Mouse (Mus musculus) CD4-positive, CD25-positive, alpha-beta regulatory T cell, adult 2 months (primary cell): ENCODE data around the gene Slc23a3.

Experiments
- DNase-seq: peaks from one replicate; pipeline ENCODE4 v3.0.0-alpha.2; 2012; ENCODE audit warnings: low read depth, low spot score

The Slc23a3 gene

GRCm38 (mm10) chr1:75133421-75134207 is at the start of gene Slc23a3:
TSS of gene Slc23a3 (minus strand) at chr1:75133890.
- no peak for DNase-seq

DNA sequence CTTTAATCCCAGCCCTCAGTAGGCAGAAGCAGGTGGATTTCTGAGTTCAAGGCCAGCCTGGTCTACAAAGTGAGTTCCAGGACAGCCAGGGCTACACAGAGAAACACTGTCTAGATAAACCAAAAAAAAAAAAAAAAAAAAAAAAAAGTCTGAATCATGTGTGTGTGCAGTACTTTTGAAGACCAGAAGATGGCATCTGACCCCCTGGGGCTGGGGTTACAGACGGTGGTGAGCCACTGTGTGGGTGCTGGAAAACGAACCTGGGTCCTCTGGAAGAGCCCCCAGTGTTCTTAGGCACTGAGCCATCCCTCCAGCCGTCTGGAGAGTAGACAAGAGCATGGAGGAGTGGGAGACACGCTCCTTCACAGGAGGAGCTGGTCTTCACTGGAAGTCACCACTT is 48.5 kb upstream of the Slc23a3 start:
- DNase-seq: peak; percentile 24

DNA sequence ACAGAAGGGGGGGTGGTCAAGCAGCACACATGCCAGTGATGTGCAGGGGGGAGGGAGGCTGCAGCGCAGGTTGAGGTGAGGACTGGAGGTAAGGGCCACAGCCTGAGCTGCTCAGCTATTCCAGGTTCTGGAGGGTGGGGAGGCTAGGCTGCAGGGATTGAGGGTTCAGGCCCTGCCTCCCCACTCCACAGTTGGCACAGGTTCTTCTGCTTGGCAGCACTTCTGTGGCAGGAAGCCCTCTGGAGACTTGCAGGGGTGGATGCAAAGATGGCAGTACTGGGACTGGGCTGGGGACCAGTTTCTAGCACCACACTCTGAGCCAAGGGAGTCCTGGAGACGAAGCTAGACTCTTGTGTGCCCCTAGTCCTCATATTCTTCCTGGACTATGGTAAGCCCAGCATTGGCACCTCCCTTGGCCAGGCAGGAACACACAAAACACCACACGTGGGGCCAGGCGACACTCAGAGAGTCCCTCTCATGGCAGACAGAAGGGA is 47.7 kb upstream of the Slc23a3 start:
- no peak for DNase-seq

GRCm38 (mm10) chr1:75180741-75181140 is 47.1 kb upstream of the Slc23a3 start:
- no peak for DNase-seq

GRCm38 (mm10) chr1:75180105-75180590 is 46.5 kb upstream of the Slc23a3 start, which contains the start of gene Abcb6:
TSS of gene Abcb6 (minus strand) at chr1:75180392.
- peak; percentile 85 for DNase-seq

GRCm38 (mm10) chr1:75179334-75180104 is 45.8 kb upstream of the Slc23a3 start:
- peak; percentile 35 for DNase-seq

GRCm38 (mm10) chr1:75168472-75169464 is 35.1 kb upstream of the Slc23a3 start, which contains the start of gene Zfand2b:
TSS of gene Zfand2b (plus strand) at chr1:75168646.
- DNase-seq: peak; percentile 98

- no peak for DNase-seq
Measured at GRCm38 (mm10) chr1:75168093-75168471, 34.4 kb upstream of the Slc23a3 start.

DNA sequence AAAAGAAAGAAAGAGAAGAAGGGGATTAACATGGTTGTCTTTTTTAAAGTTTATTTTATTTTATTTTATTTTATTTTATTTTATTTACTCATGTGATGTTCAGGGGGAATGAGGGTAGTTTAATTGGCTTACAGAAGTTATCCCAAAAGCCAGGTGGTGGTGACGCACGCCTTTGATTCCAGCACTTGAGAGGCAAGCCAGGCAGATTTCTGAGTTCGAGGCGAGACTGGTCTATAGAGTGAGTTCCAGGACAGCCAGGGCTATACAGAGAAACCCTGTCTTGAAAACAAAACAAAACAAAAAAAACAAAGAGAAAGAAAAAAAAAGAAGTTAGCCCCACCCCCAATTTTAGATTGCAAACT is 26.5 kb upstream of the Slc23a3 start:
- DNase-seq: no peak

DNA sequence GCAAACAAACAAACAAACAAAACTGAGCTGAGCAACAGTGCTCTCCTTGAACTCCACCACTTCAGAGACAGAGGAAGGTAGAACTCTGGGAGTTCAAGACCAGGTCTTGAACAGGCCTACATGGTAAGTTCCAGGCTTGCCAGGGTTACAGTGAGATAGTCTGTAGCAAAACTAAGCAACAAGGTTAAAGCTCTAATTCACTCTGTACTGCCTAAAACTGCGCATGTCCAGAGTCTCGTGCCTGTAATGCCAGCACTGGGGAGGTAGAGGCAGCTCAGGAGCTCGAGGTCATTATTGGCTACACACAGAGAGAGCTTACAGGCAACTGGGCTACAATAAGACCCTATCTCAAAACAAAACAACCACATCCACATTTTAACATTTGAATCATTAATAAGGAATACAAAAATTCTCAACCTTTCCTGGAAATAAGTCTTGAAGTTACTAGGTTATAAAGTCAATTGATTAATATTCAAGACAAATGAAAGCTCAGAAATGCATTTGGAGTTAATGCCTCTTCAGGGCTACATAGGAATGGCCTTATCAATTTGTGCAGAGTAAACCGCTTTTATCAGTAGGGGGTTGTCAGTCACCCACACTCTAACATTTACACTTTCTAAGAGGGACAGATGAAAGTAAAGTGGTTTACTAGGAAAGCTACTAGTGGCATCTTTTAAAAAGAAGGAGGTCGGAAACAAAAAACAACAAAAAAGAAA is 26.0 kb upstream of the Slc23a3 start:
- DNase-seq: no peak

- DNase-seq: no peak
Measured at GRCm38 (mm10) chr1:75158990-75159389, 25.3 kb upstream of the Slc23a3 start.

GRCm38 (mm10) chr1:75155837-75156236 is 22.1 kb upstream of the Slc23a3 start:
- DNase-seq: no peak

GRCm38 (mm10) chr1:75148727-75149126 is 15.0 kb upstream of the Slc23a3 start:
- DNase-seq: no peak

DNA sequence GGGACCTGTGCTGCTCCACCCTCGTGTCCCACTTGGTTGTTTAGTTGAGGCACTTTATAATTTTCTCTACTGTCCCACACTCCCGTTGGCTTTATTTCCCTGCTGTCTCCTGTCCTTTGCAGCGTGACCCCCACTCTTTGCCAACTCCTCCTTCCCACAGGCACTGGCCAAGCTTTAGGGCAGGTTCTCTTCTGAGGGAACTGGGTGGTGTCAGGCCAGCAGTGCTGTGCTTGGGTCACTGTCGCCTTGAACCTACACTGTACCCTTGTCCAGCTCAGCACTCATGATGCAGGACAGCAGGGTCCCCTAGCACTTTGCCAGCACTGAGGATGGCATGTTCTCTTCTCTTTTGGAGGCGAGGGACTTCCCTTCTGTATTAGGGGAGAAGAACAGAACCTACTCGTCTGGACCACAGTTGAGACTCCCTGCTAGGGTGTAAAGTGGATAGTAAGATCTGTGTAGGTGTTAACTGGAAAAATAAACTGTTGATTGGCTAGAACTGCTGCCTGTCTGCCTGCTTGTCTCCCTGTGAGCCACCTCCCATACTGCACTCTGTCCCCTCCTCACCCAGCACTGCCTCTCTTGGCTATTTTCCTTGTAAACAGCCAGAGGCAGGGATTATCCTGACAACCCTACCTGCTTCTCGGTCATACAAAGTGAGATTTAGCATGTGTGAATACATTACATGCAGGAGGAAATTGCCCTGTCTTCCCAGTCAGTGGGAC is 13.9 kb upstream of the Slc23a3 start:
- no peak for DNase-seq

DNA sequence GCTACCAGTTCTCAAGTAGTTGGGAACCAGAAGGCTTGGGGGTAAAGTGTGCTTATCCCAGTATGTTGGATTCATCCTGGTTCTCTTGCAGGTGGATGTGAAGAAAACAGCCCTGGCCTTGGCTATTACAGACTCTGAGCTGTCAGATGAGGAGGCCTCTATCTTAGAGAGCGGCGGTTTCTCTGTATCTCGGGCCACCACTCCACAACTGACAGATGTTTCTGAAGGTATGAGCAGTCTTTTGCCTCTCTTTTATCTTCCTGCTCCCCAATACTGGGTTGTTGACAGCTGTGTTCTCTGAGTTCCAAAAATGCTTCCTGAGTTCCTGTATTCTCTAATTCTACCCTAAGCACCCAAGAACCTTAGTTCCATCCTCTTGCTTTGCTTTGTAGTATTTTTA is 11.9 kb upstream of the Slc23a3 start:
- no peak for DNase-seq

- peak; percentile 99 for DNase-seq
Measured at GRCm38 (mm10) chr1:75142301-75143261, 8.9 kb upstream of the Slc23a3 start, which contains the start of the genes Cnppd1 and Retreg2. TSS of gene Cnppd1 (minus strand) at chr1:75142711. TSS of gene Retreg2 (plus strand) at chr1:75142778.

DNA sequence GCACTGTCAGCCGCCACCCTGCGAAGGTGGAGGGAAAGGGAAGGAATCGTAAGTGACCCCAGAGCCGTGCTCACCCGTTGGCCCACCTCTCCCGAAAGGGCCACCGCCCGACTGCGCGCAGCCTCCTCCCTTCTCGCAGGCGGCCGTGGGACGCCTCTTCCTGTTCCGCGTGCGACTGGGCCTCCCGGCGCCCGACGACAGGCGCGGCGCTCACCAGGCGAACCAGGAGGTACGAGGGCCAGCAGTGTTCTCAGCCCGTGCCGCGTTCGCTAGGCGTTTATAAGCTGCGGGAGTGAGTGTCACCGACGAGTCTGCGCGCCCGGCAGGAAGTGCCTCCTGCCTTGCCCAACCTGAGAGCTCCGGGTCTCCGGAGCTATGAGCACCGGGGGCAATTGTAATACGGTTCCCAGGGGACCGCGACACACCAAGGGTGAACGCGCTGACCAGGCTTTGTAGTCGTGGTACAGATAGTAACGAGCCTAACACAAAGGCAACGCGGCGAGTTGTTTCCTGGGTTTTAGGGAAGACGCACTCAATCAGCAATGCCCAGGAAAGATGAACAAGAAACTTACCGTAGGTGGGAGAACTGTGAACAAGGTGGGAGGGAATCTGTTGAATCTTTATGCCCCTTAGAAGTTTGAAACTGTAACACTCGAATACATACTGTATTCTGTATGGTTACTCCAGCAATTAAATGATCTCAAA is 7.9 kb upstream of the Slc23a3 start:
- peak; percentile 85 for DNase-seq

DNA sequence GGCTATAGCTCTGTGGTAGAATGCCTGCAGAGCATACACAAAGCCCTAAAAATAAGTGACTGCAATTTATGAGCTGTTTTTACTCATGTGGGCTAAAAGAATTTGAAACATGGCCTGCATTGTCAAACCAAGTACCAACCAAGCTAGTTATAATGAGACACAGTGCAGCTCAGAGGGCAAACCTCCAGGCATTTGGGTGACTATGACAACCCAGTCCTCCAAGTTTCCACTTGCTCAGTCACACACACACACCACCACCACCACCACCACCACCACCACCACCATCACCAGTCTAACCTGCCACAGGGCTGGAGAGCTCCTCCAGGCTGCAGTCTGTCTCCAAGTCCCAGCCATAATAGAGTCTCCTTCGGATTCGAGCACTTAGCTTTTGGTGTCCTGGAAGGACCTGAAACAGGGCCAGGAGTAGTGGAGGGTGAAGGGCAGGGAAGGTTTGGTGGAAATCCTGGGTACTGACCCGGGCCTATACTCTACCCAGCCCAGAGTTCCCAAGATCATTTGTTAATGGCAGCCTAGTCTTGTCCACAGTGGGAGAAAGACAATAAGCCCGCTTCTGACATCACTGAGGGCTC is 7.0 kb upstream of the Slc23a3 start:
- DNase-seq: peak; percentile 27
